35 mouse cellular contexts compared by ENCODE assay signal in genomic region chr5:37080601-37081000, GRCm38 (mm10). TPM values are rescaled to one million over a fixed set of nuclear protein-coding genes. Genes with fewer than 3 reads are reported as not detected.
"Had no signal": no experiment of that assay in that cellular context is flagged by ENCODE, and none has a peak within 500 bp of the region (broad histone marks: within the 10 kb centered on the region; RNA-seq: fewer than 3 reads in every experiment).

No protein-coding gene starts in this region.

- H3K9me3 ChIP-seq: limb, embryonic 10.5 days; limb, embryonic 12.5 days; limb, embryonic 13.5 days; limb, embryonic 15.5 days; liver, embryonic 12.5 days; liver, embryonic 13.5 days; liver, embryonic 15.5 days; lung, embryonic 15.5 days; megakaryocyte, embryonic 14.5 days; midbrain, embryonic 10.5 days; midbrain, embryonic 12.5 days; midbrain, embryonic 13.5 days; midbrain, embryonic 15.5 days had no signal

- H3K4me1 ChIP-seq: limb, embryonic 13.5 days; limb, embryonic 15.5 days; liver, embryonic 12.5 days; liver, embryonic 13.5 days; liver, embryonic 15.5 days; lung, embryonic 15.5 days had no signal

- ATAC-seq: liver, embryonic 12.5 days; liver, postnatal 0 days; lung, postnatal 0 days; midbrain, embryonic 13.5 days; midbrain, embryonic 15.5 days; midbrain, embryonic 16.5 days had no signal

- DNase-seq: left cerebral cortex, postnatal 4 days; liver; liver, embryonic 13.5 days; liver, postnatal 0 days; lung, adult 18-20 months; lung, adult 2 months; lung, embryonic 14.5 days; lung, postnatal 10 days; lung, postnatal 14 days; lung, postnatal 36 days; midbrain, embryonic 14.5 days had no signal

- H3K36me3 ChIP-seq: limb, embryonic 10.5 days; limb, embryonic 12.5 days; limb, embryonic 13.5 days; limb, embryonic 15.5 days; liver, embryonic 12.5 days; liver, embryonic 13.5 days; liver, embryonic 15.5 days; lung, embryonic 15.5 days; midbrain, embryonic 10.5 days; midbrain, embryonic 12.5 days had no signal

- H3K4me3 ChIP-seq: limb, embryonic 10.5 days; limb, embryonic 12.5 days; limb, embryonic 13.5 days; limb, embryonic 15.5 days; liver, embryonic 12.5 days; liver, embryonic 13.5 days; liver, embryonic 15.5 days; lung, embryonic 15.5 days; megakaryocyte, embryonic 14.5 days; midbrain, embryonic 10.5 days; midbrain, embryonic 12.5 days; midbrain, embryonic 13.5 days; midbrain, embryonic 15.5 days; myocyte had no signal

- H3K27me3 ChIP-seq: midbrain, embryonic 13.5 days; midbrain, embryonic 15.5 days had no signal

- H3K27ac ChIP-seq: limb, embryonic 10.5 days; limb, embryonic 12.5 days; limb, embryonic 13.5 days; limb, embryonic 15.5 days; liver, embryonic 12.5 days; liver, embryonic 13.5 days; liver, embryonic 14.5 days; liver, embryonic 15.5 days; lung, embryonic 15.5 days; macrophage; midbrain, embryonic 10.5 days; midbrain, embryonic 12.5 days; midbrain, embryonic 13.5 days; midbrain, embryonic 15.5 days had no signal

RNA-seq across cellular contexts. Expression of gene Gm1043, which starts 4.6 kb away (rescaled TPM):
- total RNA-seq: liver, adult 2 months; megakaryocyte progenitor cell, adult 5-6 weeks; megakaryocyte, adult 5-6 weeks had no signal
- polyA plus RNA-seq: limb, embryonic 10.5 days; limb, embryonic 11.5 days; limb, embryonic 12.5 days; liver, embryonic 11.5 days; liver, embryonic 12.5 days; liver, embryonic 13.5 days; liver, embryonic 14.5 days; liver, embryonic 15.5 days; liver, embryonic 16.5 days; liver, postnatal 0 days; lung, embryonic 14.5 days; lung, embryonic 15.5 days; lung, embryonic 16.5 days; lung, postnatal 0 days; macrophage; myocyte had no signal
